Mouse (Mus musculus): ENCODE data around the gene Pacsin3. TPM values are rescaled to one million over a fixed set of nuclear protein-coding genes. Genes with fewer than 3 reads are reported as not detected.

The Pacsin3 gene
- total and polyA plus RNA-seq, 3 experiments = 0.16 to 0.33 TPM; not detected in 1

DNA sequence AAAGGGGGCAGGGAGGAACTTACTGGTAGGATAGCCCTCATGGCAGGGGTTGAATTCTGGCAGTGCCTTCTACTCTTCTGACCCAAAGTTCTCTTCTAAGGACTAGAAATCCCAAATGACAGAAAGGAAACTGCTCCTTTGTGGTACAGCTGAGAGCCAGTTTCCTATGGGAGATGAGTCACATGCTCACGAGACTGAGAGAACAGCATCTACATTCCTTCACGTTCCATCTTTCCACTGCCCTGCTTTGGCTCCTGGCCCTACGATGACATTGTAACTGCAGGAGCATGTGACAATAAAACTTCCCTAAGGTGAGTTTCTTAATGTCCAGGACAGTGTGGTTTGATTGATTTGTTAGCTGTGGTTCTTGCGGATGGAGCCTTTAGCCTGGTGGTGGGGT lies 7.4 kb upstream of the Pacsin3 start:
- no peaks in the 10 kb centered on the region for H3K9me3 ChIP-seq (replicated peaks)
- TF ChIP-seq GATA1 (IDR thresholded peaks at IDR 0.05; ENCODE audit: borderline replicate concordance, low read length) (no peak), TAL1 (conservative IDR thresholded peaks at IDR 0.05; ENCODE audit: low read depth, low read length) (no peak), POLR2AphosphoS5 (IDR thresholded peaks at IDR 0.05; ENCODE audit: insufficient replicate concordance, low read depth, low read length) (no peak), CTCF (IDR thresholded peaks at IDR 0.05; ENCODE audit: low read depth, low read length) (no peak), GATA2 (IDR thresholded peaks at IDR 0.05; ENCODE audit: borderline replicate concordance, low read depth, low read length) (no peak)
- ATAC-seq (ENCODE audit: extremely low read depth, insufficient number of reproducible peaks, low FRiP score, poor library complexity, severe bottlenecking) = no peak

DNA sequence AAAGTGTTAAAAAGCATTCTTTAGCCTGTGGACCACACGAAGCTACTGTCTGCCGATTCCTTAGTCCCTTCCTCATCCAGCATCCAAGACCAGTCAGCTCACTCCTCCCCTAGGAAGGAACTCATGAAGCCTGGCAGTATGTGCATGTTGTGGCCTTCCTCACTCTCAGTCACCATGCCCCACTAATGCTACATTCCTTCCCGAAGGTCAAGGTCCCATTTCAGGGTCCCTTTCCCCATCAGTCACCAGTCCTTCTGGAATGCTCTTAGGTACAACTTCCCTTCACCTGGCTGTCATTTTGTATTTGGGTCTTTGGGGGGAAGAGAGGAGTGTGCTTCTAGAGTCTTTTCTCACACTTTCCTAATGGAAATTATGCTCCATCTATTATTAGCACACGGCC lies 3.8 kb upstream of the Pacsin3 start:
- H3K27me3 ChIP-seq (ENCODE audit: insufficient read depth, low read length) = peaks cover 61% of the 10 kb centered on the region
- no peaks in the 10 kb centered on the region for H3K36me3 ChIP-seq (replicated peaks)
- H3K9me3 ChIP-seq (replicated peaks) = no peaks in the 10 kb centered on the region
- peaks cover 42% of the 10 kb centered on the region for H3K4me1 ChIP-seq (ENCODE audit: insufficient read depth, low read depth, low read length)
- no peak for DNase-seq (ENCODE audit: low spot score)
- H3K4me3 ChIP-seq (ENCODE audit: low read depth, low read length) = no peak overlapping the region
- TF ChIP-seq GATA2 (IDR thresholded peaks at IDR 0.05; ENCODE audit: borderline replicate concordance, low read depth, low read length) (no peak), TAL1 (conservative IDR thresholded peaks at IDR 0.05; ENCODE audit: low read depth, low read length) (no peak), GATA1 (IDR thresholded peaks at IDR 0.05; ENCODE audit: borderline replicate concordance, low read length) (no peak), POLR2AphosphoS5 (IDR thresholded peaks at IDR 0.05; ENCODE audit: insufficient replicate concordance, low read depth, low read length) (no peak), CTCF (IDR thresholded peaks at IDR 0.05; ENCODE audit: low read depth, low read length) (no peak)
- no peak for ATAC-seq (ENCODE audit: extremely low read depth, insufficient number of reproducible peaks, low FRiP score, poor library complexity, severe bottlenecking)

More for the DNA sequence above, 7.4 kb upstream of the Pacsin3 start:
- Histone ChIP-seq H3K27me3 (ENCODE audit: insufficient read depth, low read length) (peaks cover 25% of the 10 kb centered on the region), H3K4me1 (ENCODE audit: insufficient read depth, low read depth, low read length) (peaks cover 49% of the 10 kb centered on the region), H3K36me3 (replicated peaks) (no peaks in the 10 kb centered on the region), H3K4me3 (ENCODE audit: low read depth, low read length) (no peak overlapping the region)
- DNase-seq (ENCODE audit: low spot score) = no peak

DNA sequence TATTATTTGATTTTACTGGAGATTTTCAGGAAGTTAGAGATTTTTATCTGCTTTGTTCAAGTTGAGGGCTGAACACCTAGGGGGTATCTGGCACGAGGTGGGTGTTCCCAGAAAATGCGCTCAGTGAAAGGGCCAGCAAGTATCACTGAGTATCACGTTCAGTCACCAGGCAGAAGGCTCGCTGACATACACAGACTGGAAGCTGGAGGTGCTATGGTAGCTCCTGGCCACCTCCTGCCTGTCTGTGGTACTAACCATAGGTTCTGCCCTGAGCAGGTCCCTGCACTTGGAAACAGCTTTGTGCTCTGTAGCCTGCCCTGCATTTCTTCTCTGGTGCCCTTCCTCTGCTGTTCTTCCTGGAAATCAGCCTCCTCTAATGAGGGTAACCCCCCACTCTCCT lies 3.2 kb upstream of the Pacsin3 start:
- peaks cover 42% of the 10 kb centered on the region for H3K4me1 ChIP-seq (ENCODE audit: insufficient read depth, low read depth, low read length)
- H3K4me3 ChIP-seq (ENCODE audit: low read depth, low read length) = no peak overlapping the region
- ATAC-seq (ENCODE audit: extremely low read depth, insufficient number of reproducible peaks, low FRiP score, poor library complexity, severe bottlenecking) (no peak), DNase-seq (ENCODE audit: low spot score) (no peak)
- peaks cover 66% of the 10 kb centered on the region for H3K27me3 ChIP-seq (ENCODE audit: insufficient read depth, low read length)
- H3K36me3 ChIP-seq (replicated peaks) = no peaks in the 10 kb centered on the region
- no peak for TF ChIP-seq GATA2 (IDR thresholded peaks at IDR 0.05; ENCODE audit: borderline replicate concordance, low read depth, low read length)
- TF ChIP-seq CTCF (IDR thresholded peaks at IDR 0.05; ENCODE audit: low read depth, low read length) = no peak
- TF ChIP-seq POLR2AphosphoS5 (IDR thresholded peaks at IDR 0.05; ENCODE audit: insufficient replicate concordance, low read depth, low read length) = no peak
- TF ChIP-seq GATA1 (IDR thresholded peaks at IDR 0.05; ENCODE audit: borderline replicate concordance, low read length) = no peak
- TF ChIP-seq TAL1 (conservative IDR thresholded peaks at IDR 0.05; ENCODE audit: low read depth, low read length) = no peak
- H3K9me3 ChIP-seq (replicated peaks) = no peaks in the 10 kb centered on the region

DNA sequence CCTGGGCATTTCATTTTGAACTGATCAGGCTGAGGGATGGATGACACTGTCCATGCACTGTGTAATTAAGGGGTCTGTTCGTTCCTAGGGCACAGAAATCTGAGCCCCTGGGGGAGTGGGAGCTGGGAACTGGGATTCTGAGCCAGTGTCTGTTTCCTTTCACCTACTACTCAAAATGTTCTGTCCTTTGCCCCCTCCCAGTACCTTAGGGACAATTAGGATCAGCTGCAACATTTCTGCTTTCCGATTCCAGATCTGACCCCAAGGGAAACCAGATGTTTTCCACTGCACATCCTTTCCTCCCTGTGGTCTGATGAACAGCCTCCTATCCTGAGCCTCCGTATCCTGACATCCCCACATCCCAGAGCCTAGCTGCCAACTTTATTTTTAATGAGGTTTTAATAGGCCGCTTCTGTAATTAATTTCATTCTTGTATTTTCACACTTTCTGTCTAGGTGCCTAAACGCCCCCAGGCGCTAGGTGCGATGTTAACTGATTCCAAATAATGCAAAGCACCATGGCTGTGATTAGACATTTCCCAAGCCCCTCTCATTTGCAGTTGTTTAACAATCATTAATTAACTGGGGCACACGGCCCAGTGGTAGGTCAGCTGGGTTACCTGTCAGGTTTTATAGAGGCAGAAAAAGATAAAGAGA lies 901 bp upstream of the Pacsin3 start:
- no peak for TF ChIP-seq GATA2 (IDR thresholded peaks at IDR 0.05; ENCODE audit: borderline replicate concordance, low read depth, low read length)
- TF ChIP-seq CTCF (IDR thresholded peaks at IDR 0.05; ENCODE audit: low read depth, low read length) = no peak
- no peak for TF ChIP-seq TAL1 (conservative IDR thresholded peaks at IDR 0.05; ENCODE audit: low read depth, low read length)
- TF ChIP-seq POLR2AphosphoS5 (IDR thresholded peaks at IDR 0.05; ENCODE audit: insufficient replicate concordance, low read depth, low read length) = no peak
- TF ChIP-seq GATA1 (IDR thresholded peaks at IDR 0.05; ENCODE audit: borderline replicate concordance, low read length) = no peak
- Histone ChIP-seq H3K27me3 (ENCODE audit: insufficient read depth, low read length) (peaks cover 86% of the 10 kb centered on the region), H3K4me3 (ENCODE audit: low read depth, low read length) (no peak overlapping the region), H3K9me3 (replicated peaks) (no peaks in the 10 kb centered on the region), H3K4me1 (ENCODE audit: insufficient read depth, low read depth, low read length) (peaks cover 35% of the 10 kb centered on the region), H3K36me3 (replicated peaks) (no peaks in the 10 kb centered on the region)
- no peak for ATAC-seq (ENCODE audit: extremely low read depth, insufficient number of reproducible peaks, low FRiP score, poor library complexity, severe bottlenecking)
- no peak for DNase-seq (ENCODE audit: low spot score)

DNA sequence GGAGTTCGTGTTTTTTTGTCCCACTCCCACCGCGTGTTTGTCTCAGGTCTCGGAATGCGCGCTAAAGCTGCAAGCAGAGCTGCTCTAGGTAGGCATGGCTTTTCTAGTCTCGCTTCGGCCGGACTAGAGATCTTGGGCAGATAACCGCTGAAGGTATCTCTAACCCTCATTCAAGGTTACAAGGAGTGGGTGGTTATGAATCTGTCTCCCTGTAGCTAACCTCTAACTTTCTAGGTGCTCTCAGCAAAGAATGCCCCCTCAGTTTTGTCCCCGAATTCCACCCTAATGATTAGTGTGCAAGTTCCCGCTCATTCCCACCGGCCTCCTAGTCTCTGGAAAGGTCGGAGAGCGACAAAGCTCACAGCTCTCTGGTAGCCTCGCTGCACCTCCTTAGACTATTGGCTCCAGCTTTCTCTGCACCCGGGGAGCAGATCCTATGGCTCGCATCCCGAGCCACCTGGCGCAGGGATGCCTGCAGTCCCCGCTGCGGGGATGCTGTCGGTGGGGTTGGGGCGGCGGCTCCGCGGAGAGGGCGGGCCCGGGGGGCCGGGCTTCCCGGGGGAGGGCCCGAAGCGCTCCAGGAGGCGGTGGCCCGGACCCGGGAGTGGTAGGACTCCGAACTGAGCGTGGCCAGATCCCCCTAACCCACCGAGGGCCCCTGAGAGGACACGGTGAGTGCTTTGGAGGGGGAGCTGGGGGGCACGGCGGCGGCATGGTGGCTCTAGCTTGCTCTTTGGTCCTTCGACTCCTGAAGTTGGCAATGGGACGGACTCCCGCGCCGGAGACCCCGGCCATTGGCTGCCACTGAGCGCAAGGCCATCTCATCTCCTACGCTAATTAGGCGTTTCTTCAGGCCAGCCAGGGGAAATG lies 737 bp downstream of the Pacsin3 start:
- Histone ChIP-seq H3K4me3 (ENCODE audit: low read depth, low read length) (peak overlapping the region; percentile 69), H3K27me3 (ENCODE audit: insufficient read depth, low read length) (peaks cover 96% of the 10 kb centered on the region), H3K36me3 (replicated peaks) (no peaks in the 10 kb centered on the region), H3K9me3 (replicated peaks) (no peaks in the 10 kb centered on the region), H3K4me1 (ENCODE audit: insufficient read depth, low read depth, low read length) (peaks cover 34% of the 10 kb centered on the region)
- TF ChIP-seq POLR2AphosphoS5 (IDR thresholded peaks at IDR 0.05; ENCODE audit: insufficient replicate concordance, low read depth, low read length) (no peak), GATA2 (IDR thresholded peaks at IDR 0.05; ENCODE audit: borderline replicate concordance, low read depth, low read length) (no peak), CTCF (IDR thresholded peaks at IDR 0.05; ENCODE audit: low read depth, low read length) (no peak), GATA1 (IDR thresholded peaks at IDR 0.05; ENCODE audit: borderline replicate concordance, low read length) (no peak), TAL1 (conservative IDR thresholded peaks at IDR 0.05; ENCODE audit: low read depth, low read length) (no peak)
- ATAC-seq (ENCODE audit: extremely low read depth, insufficient number of reproducible peaks, low FRiP score, poor library complexity, severe bottlenecking) (no peak), DNase-seq (ENCODE audit: low spot score) (no peak)
